Mouse (Mus musculus): ENCODE results near the gene Cmtm5. TPM values are rescaled to one million over a fixed set of nuclear protein-coding genes. Genes with fewer than 3 reads are reported as not detected.

Gene Cmtm5
- polyA plus RNA-seq, 1 experiment from 2014 or later: 0.49 TPM

DNA sequence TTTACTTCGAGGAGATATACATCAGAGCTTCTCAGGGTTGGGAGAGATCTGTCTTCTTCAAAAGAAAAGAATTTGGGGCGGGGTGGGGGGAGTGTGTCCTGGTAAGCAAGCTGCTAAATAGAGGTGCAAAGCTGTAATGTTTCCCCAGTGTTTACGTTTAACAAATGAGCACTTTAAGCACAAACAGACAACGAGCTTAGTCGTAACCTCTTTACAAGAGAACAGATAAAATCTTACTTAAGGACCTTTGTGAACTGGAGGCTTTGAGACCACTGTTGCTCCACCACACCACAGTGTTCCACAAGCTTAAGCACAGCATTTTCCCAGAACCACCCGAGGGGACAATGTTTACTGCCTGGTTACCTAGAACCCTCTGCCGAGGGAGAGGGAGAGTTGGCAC lies 8.8 kb upstream of the Cmtm5 start:
- Histone ChIP-seq H3K4me1 (ENCODE audit: control insufficient read depth, insufficient read depth, low read length) (peaks cover 24% of the 10 kb centered on the region), H3K27me3 (ENCODE audit: control insufficient read depth, insufficient read depth, low read length) (peaks cover 23% of the 10 kb centered on the region), H3K9me3 (replicated peaks; ENCODE audit: control insufficient read depth, low read length) (no peaks in the 10 kb centered on the region), H3K4me2 (peak overlapping the region; percentile 94), H3K27ac (ENCODE audit: low read depth, low read length) (peak overlapping the region; percentile 64), H3K9ac (ENCODE audit: low read depth, low read length) (no peak overlapping the region), H3K4me3 (ENCODE audit: low read depth, low read length) (peak overlapping the region; percentile 43), H3K36me3 (ENCODE audit: control insufficient read depth, insufficient read depth, low read length) (no peaks in the 10 kb centered on the region)
- WGBS (ENCODE audit: insufficient replicate concordance): 17% methylated on average over 7 of the region's 7 CpGs
- ATAC-seq (replicated peaks; ENCODE audit: insufficient number of reproducible peaks, low FRiP score, low TSS enrichment): no peak

DNA sequence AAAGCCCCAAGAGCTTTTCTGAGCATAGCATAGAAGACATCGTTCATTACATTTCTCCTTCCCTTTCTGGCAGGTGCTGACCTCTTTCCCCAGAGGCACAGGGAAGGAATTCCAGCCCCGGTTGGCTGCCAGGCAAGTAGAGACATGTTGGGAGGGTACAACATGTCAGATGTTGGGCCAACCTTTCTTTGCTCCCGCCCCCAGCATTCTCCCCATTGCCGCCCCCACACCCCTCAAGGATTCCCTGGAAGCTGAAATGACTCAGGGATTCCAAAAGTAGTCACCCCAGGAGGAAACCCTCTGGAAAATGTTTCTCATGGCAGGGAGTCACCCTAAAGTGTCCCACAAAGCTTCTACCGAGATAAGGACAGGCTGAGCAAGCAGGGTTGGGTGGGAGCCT lies 6.3 kb upstream of the Cmtm5 start:
- Histone ChIP-seq H3K9me3 (replicated peaks; ENCODE audit: control insufficient read depth, low read length) (no peaks in the 10 kb centered on the region), H3K27ac (ENCODE audit: low read depth, low read length) (no peak overlapping the region), H3K27me3 (ENCODE audit: control insufficient read depth, insufficient read depth, low read length) (peaks cover 23% of the 10 kb centered on the region), H3K4me3 (ENCODE audit: low read depth, low read length) (no peak overlapping the region), H3K9ac (ENCODE audit: low read depth, low read length) (no peak overlapping the region; the same call in 1 of the 2 replicates), H3K4me1 (ENCODE audit: control insufficient read depth, insufficient read depth, low read length) (peaks cover 13% of the 10 kb centered on the region), H3K36me3 (ENCODE audit: control insufficient read depth, insufficient read depth, low read length) (no peaks in the 10 kb centered on the region), H3K4me2 (no peak overlapping the region)
- 56% methylated on average over 5 of the region's 5 CpGs for WGBS (ENCODE audit: insufficient replicate concordance)
- ATAC-seq (replicated peaks; ENCODE audit: insufficient number of reproducible peaks, low FRiP score, low TSS enrichment): no peak

GRCm38 (mm10) chr14:54930431-54930830 lies 5.6 kb upstream of the Cmtm5 start:
- no peaks in the 10 kb centered on the region for H3K36me3 ChIP-seq (ENCODE audit: control insufficient read depth, insufficient read depth, low read length)
- ATAC-seq (replicated peaks; ENCODE audit: insufficient number of reproducible peaks, low FRiP score, low TSS enrichment): no peak
- no peak overlapping the region for H3K27ac ChIP-seq (ENCODE audit: low read depth, low read length)
- H3K4me3 ChIP-seq (ENCODE audit: low read depth, low read length): no peak overlapping the region
- peaks cover 17% of the 10 kb centered on the region for H3K27me3 ChIP-seq (ENCODE audit: control insufficient read depth, insufficient read depth, low read length)
- peaks cover 6% of the 10 kb centered on the region for H3K4me1 ChIP-seq (ENCODE audit: control insufficient read depth, insufficient read depth, low read length)
- WGBS (ENCODE audit: insufficient replicate concordance): 33% methylated on average over 2 of the region's 2 CpGs
- no peak overlapping the region for H3K4me2 ChIP-seq
- no peak overlapping the region for H3K9ac ChIP-seq (ENCODE audit: low read depth, low read length)
- no peaks in the 10 kb centered on the region for H3K9me3 ChIP-seq (replicated peaks; ENCODE audit: control insufficient read depth, low read length)

GRCm38 (mm10) chr14:54932645-54933150 lies 3.4 kb upstream of the Cmtm5 start, which contains the start of gene Il25:
Gene Il25, plus strand, starts transcription at chr14:54932695.
- no peak for ATAC-seq (replicated peaks; ENCODE audit: insufficient number of reproducible peaks, low FRiP score, low TSS enrichment)
- no peak within 1 kb of the TSS for H3K27ac ChIP-seq (ENCODE audit: low read depth, low read length)
- H3K4me1 ChIP-seq (ENCODE audit: control insufficient read depth, insufficient read depth, low read length): 0 out of 2 replicates have a peak, but pooled peaks cover 4% of the 10 kb centered on the region
- 32% methylated on average over 6 of the region's 6 CpGs for WGBS (ENCODE audit: insufficient replicate concordance)
- H3K36me3 ChIP-seq (ENCODE audit: control insufficient read depth, insufficient read depth, low read length): no peaks in the 10 kb centered on the region
- peaks cover 9% of the 10 kb centered on the region for H3K27me3 ChIP-seq (ENCODE audit: control insufficient read depth, insufficient read depth, low read length)
- no peak within 1 kb of the TSS for H3K4me2 ChIP-seq
- H3K4me3 ChIP-seq (ENCODE audit: low read depth, low read length): no peak within 1 kb of the TSS
- no peak within 1 kb of the TSS for H3K9ac ChIP-seq (ENCODE audit: low read depth, low read length)
- H3K9me3 ChIP-seq (replicated peaks; ENCODE audit: control insufficient read depth, low read length): no peaks in the 10 kb centered on the region

GRCm38 (mm10) chr14:54936831-54937160 lies 735 bp downstream of the Cmtm5 start:
- ATAC-seq (replicated peaks; ENCODE audit: insufficient number of reproducible peaks, low FRiP score, low TSS enrichment): no peak
- Histone ChIP-seq H3K4me2 (no peak overlapping the region), H3K9me3 (replicated peaks; ENCODE audit: control insufficient read depth, low read length) (no peaks in the 10 kb centered on the region), H3K27me3 (ENCODE audit: control insufficient read depth, insufficient read depth, low read length) (no peaks in the 10 kb centered on the region), H3K9ac (ENCODE audit: low read depth, low read length) (no peak overlapping the region), H3K36me3 (ENCODE audit: control insufficient read depth, insufficient read depth, low read length) (no peaks in the 10 kb centered on the region), H3K4me3 (ENCODE audit: low read depth, low read length) (no peak overlapping the region), H3K27ac (ENCODE audit: low read depth, low read length) (0 out of 2 replicates have a peak overlapping the region, but pooled peaks have one; percentile 29), H3K4me1 (ENCODE audit: control insufficient read depth, insufficient read depth, low read length) (0 out of 2 replicates have a peak, but pooled peaks cover 4% of the 10 kb centered on the region)
- 47% methylated on average over 6 of the region's 6 CpGs for WGBS (ENCODE audit: insufficient replicate concordance)

DNA sequence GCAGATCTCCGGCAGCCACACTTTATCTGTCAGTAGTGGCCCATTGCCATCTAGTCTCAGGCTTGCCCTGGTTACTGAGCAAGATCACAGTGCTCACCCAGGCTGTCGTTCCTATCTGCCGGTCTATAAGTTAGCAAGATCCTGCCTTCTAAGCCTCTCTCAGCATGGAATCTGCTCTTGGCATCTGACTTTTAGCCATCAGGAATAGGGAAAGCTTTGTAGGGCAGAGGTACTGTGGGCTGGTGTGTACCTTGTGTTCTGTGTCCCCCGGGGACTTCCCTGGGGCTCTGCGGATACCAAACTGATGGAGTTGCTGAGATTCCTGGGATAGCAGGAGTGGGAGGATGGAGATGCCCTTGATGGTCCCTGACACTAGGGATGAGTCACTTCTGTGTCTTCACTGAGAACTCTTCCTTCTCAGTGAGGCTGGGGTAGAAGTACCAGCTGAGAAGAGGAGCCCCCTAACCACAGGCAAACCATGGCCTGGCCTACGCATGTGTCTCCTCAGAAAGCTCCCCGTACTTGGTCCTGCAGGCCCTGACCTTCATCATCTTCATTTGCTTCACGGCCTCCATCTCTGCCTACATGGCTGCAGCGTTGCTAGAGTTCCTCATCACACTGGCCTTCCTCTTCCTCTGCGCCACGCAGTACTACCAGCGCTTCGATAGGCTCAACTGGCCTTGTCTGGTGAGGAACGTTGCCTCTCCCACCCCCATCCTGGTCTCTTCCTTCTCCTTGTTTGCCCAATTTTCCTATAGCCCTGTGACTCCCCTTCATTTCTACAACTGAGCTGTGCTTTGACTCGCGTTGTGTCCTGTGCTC lies 1.5 kb downstream of the Cmtm5 start:
- Histone ChIP-seq H3K4me3 (ENCODE audit: low read depth, low read length) (no peak overlapping the region), H3K27ac (ENCODE audit: low read depth, low read length) (no peak overlapping the region), H3K27me3 (ENCODE audit: control insufficient read depth, insufficient read depth, low read length) (no peaks in the 10 kb centered on the region), H3K9me3 (replicated peaks; ENCODE audit: control insufficient read depth, low read length) (no peaks in the 10 kb centered on the region), H3K36me3 (ENCODE audit: control insufficient read depth, insufficient read depth, low read length) (no peaks in the 10 kb centered on the region), H3K9ac (ENCODE audit: low read depth, low read length) (no peak overlapping the region), H3K4me2 (no peak overlapping the region), H3K4me1 (ENCODE audit: control insufficient read depth, insufficient read depth, low read length) (0 out of 2 replicates have a peak, but pooled peaks cover 4% of the 10 kb centered on the region)
- ATAC-seq (replicated peaks; ENCODE audit: insufficient number of reproducible peaks, low FRiP score, low TSS enrichment): 0 out of 2 replicates have a peak, but pooled peaks have one; percentile 5
- 72% methylated on average over 16 of the region's 16 CpGs for WGBS (ENCODE audit: insufficient replicate concordance)

- 0 out of 2 replicates have a peak, but pooled peaks cover 2% of the 10 kb centered on the region for H3K36me3 ChIP-seq (ENCODE audit: control insufficient read depth, insufficient read depth, low read length)
- H3K4me1 ChIP-seq (ENCODE audit: control insufficient read depth, insufficient read depth, low read length): 0 out of 2 replicates have a peak, but pooled peaks cover 4% of the 10 kb centered on the region
- ATAC-seq (replicated peaks; ENCODE audit: insufficient number of reproducible peaks, low FRiP score, low TSS enrichment): no peak
- no peaks in the 10 kb centered on the region for H3K27me3 ChIP-seq (ENCODE audit: control insufficient read depth, insufficient read depth, low read length)
- no peak overlapping the region for H3K4me2 ChIP-seq
- 54% methylated on average over 15 of the region's 15 CpGs for WGBS (ENCODE audit: insufficient replicate concordance)
- 0 out of 2 replicates have a peak overlapping the region, but pooled peaks have one; percentile 35 for H3K27ac ChIP-seq (ENCODE audit: low read depth, low read length)
- H3K9me3 ChIP-seq (replicated peaks; ENCODE audit: control insufficient read depth, low read length): no peaks in the 10 kb centered on the region
- H3K4me3 ChIP-seq (ENCODE audit: low read depth, low read length): no peak overlapping the region
- no peak overlapping the region for H3K9ac ChIP-seq (ENCODE audit: low read depth, low read length)
These were observed 2.6 kb downstream of the Cmtm5 start for GRCm38 (mm10) chr14:54938431-54939219.

DNA sequence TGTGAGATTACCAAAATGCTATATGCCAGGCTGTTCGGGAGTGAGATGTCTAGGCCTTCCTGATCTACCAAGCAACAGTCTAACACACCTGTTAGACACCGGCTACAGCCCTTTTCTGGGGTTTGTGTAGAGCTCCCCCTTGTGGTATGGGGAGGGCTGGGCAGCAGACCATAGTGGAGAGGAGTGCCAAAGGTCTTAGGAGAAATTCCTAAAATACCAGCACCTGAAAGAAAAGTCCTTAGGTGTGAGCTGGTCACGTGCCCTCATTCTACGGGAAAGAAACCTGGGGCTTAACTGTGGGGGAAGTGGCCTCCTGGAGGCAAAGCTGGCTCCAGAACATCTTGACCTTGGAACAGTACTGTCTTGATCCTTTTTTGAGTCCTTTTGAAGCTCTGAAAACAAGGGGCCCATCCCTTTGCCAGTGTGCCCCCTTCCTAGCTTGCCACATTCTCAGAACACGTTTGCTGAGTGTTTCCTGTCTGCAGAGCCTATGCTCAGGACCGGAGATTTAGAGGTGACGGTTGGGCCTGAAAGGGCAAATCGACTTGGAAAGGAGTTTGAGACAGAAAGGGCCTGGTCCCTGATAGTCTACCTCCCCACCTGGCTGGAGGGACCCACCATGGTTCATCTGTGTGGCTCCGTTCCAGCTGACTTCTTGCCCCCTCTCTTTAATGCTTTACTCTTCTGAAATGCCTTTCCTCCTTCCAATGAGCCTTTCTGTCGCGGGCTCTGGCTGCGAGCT lies 3.5 kb downstream of the Cmtm5 start:
- Histone ChIP-seq H3K9ac (ENCODE audit: low read depth, low read length) (no peak overlapping the region), H3K36me3 (ENCODE audit: control insufficient read depth, insufficient read depth, low read length) (0 out of 2 replicates have a peak, but pooled peaks cover 5% of the 10 kb centered on the region), H3K4me2 (no peak overlapping the region), H3K4me1 (ENCODE audit: control insufficient read depth, insufficient read depth, low read length) (0 out of 2 replicates have a peak, but pooled peaks cover 4% of the 10 kb centered on the region), H3K27ac (ENCODE audit: low read depth, low read length) (peak overlapping the region; percentile 41; the same call in 1 of the 2 replicates), H3K9me3 (replicated peaks; ENCODE audit: control insufficient read depth, low read length) (no peaks in the 10 kb centered on the region), H3K27me3 (ENCODE audit: control insufficient read depth, insufficient read depth, low read length) (no peaks in the 10 kb centered on the region), H3K4me3 (ENCODE audit: low read depth, low read length) (no peak overlapping the region)
- WGBS (ENCODE audit: insufficient replicate concordance): 40% methylated on average over 12 of the region's 12 CpGs
- no peak for ATAC-seq (replicated peaks; ENCODE audit: insufficient number of reproducible peaks, low FRiP score, low TSS enrichment)

All from heart, embryonic 11.5 days (tissue).